Mouse (Mus musculus) erythroblast, embryonic 14.5 days (primary cell): Measurements from ENCODE around the gene Sorbs2.

ENCODE experiments used
- GATA1 ChIP-seq: IDR thresholded peaks from 2 replicates; pipeline ENCODE4 v1.6.1; 2012; ENCODE audit warnings: low read length, inconsistent platforms, mixed read lengths
- TAL1 ChIP-seq: IDR thresholded peaks from 3 replicates; pipeline ENCODE4 v1.6.1; 2012; ENCODE audit warnings: low read length, inconsistent platforms, mixed read lengths

DNA sequence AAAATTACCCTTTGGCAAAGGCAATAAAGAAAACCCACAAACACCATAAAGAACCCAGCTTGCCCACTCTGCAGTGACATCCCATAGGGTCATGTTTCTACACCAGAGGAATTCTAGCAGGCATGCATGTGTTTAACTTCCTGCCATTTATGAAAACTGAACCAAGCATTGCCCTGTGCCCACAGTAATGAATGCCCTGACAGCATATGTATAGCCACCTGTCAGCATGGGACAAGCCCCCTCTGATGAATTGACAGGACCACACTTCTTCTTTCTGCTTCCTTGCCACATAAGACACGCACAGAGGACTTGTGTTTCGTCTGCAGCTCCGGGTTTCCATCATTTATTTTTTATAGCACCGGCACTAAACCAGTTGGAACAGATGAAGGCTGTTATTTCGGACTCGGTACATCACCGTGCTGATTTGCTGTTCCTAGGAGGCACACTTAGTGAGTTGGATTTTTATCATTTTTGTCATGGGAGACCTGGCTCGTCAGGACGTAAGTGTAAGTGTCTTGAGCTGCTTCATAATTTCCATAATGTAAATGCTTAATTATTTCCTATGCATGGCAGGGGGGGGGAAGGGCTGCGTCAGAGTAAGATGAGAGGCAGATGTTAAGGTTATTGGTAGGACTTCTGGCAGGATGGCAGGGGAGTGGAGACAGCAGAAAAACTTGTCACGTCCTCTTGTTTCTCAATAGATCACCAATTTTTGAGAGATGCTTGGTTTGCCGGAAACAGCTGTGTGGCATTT is 180.5 kb downstream of the Sorbs2 start:
- TF ChIP-seq TAL1 (no peak), GATA1 (no peak)
